Mouse (Mus musculus) kidney, postnatal 36 days (tissue): ENCODE results near the gene Ssmem1.

Experiments
- DNase-seq, 2 experiments: peaks; one replicate each; pipeline ENCODE4 v3.0.0; 2021 to 2022; ENCODE audit warnings: mixed read lengths in 2 of 2

Gene Ssmem1

GRCm38 (mm10) chr6:30526586-30527515, 17.2 kb downstream of the Ssmem1 start:
- DNase-seq: peak; percentile 37 to 72

DNA sequence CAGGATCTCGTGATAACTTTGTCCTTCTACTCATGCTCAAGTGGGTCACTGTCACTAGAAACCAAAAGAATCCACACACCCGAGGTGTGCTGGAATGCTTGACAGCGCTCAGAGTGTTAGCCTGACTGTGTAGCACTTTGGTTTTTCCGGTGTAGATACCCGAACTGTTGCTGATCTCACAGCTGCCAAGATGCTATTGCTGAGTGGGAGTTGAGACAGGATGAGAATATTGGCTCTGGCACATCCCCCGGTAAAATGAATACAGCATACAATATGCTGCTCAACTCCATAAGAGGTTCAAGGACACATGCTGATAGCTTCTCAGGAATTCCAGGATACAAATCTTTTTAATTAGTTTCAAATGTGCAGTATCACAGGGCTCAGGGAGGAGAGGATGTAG, 19.2 kb downstream of the Ssmem1 start:
- no peak for DNase-seq

GRCm38 (mm10) chr6:30535340-30535739, 25.7 kb downstream of the Ssmem1 start:
- DNase-seq: peak; percentile 49 to 85

DNA sequence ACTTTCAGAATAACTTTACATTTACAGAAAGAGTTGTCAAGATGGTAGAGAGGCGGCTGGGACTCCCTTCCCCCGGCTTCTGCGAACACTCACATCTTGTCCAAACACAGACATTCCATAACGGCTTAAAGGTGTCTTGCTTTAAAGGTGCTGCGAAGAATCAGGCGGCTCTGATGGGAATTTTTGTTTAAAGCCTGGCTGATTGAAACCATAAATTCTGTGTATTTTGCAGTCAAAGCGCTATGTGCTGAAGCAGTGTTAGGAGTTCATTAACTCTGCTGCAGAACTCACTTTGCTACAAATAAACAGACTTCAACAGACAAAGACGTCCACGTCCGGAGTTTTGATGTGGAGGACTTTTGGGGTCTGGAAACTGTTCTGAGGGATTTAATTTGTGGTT, 28.6 kb downstream of the Ssmem1 start:
- no peak for DNase-seq

DNA sequence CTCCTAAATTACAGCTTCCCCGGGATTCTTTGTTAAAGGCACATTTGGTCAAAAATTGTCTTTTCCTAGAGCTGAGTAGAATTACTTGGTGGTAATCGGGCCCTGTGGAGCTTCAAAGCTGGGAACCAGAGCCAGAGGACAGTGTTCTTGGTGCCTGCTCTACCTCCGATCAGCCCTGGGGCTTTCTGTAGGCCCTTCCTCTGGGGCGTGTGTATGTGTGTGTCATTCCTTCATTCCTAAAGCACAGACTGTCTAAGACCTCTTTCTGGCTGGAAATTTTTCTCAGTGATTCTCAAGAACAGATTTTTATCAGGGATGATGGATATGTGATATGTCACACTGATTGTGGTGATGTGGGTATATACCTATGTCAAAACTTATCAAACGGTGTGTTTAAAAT, 29.2 kb downstream of the Ssmem1 start:
- DNase-seq: no peak

- DNase-seq: no peak
Measured at GRCm38 (mm10) chr6:30541009-30541799, 31.6 kb downstream of the Ssmem1 start, which contains the start of gene Cpa2. TSS of gene Cpa2 (plus strand) at chr6:30541582.

DNA sequence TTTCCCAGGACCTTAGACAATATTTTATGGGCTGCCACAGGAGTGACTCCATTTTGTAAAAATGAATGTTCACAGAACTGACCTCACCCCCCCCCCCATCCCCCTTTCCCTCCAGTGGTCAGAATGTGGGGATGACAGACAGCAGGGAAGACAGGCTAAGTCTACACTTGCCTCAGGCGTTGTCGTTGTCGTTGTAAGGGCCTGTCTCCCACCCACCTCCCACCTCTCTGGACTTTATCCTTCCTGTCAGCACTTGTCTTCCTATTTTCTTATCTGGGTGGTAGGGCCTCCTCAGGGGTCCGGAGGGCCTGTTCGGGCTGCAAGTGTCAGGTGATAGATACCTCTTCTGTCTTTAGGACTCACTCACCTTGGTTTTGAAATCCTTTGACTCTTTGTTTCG, 32.6 kb downstream of the Ssmem1 start:
- DNase-seq: no peak

DNA sequence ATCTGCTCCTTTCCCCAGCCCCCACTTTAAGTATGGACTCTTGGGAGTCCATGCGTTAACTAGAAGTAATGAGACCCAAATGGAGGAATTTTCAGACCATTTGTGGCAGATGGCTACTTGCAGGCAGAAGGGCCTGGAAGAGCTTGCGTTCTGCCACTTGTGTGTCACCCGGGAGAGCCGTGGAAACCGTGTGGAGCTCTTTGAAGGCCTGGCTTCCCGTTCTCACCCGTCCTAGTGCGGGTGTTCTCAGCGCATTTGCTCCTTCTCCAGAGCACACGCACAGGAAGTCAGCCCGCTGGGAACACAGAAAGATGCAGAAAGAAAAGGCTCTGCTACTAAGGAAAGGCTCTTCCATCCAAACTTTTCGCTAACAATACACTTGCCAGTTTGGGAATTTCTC, 33.4 kb downstream of the Ssmem1 start:
- DNase-seq: no peak

- DNase-seq: no peak
Measured at GRCm38 (mm10) chr6:30543851-30544250, 34.2 kb downstream of the Ssmem1 start.

GRCm38 (mm10) chr6:30545689-30546088, 36.0 kb downstream of the Ssmem1 start:
- no peak for DNase-seq

GRCm38 (mm10) chr6:30546571-30547273, 37.1 kb downstream of the Ssmem1 start:
- peak in 1 of 2 experiments; percentile 24 for DNase-seq

- peak in 1 of 2 experiments; percentile 44 for DNase-seq
Measured at GRCm38 (mm10) chr6:30547274-30547645, 37.6 kb downstream of the Ssmem1 start.

- DNase-seq: no peak
Measured at GRCm38 (mm10) chr6:30547656-30548306, 38.1 kb downstream of the Ssmem1 start.

DNA sequence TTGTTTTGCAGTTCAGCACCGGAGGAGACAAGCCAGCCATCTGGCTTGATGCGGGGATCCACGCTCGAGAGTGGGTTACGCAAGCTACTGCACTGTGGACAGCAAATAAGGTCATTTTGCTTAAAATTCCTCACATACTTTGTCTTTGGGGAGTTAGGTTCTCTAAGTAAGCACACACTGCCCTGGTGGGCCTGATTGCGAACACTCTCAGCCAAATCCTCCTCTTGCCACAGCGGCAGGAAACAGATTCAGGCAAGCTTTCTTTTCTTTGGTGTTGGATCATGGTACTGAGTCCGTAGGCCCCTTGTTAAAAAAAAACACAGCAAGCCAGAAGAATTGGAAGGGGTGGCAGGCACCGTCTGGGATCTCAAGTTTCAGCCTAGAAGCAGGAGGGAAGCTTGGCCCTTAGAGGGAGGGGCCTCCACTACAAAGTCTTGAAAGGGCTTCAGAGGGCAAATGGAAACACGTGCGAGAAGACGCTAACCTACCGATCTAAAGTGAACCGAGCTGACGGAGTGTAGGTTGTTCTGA, 39.6 kb downstream of the Ssmem1 start:
- DNase-seq: no peak

DNA sequence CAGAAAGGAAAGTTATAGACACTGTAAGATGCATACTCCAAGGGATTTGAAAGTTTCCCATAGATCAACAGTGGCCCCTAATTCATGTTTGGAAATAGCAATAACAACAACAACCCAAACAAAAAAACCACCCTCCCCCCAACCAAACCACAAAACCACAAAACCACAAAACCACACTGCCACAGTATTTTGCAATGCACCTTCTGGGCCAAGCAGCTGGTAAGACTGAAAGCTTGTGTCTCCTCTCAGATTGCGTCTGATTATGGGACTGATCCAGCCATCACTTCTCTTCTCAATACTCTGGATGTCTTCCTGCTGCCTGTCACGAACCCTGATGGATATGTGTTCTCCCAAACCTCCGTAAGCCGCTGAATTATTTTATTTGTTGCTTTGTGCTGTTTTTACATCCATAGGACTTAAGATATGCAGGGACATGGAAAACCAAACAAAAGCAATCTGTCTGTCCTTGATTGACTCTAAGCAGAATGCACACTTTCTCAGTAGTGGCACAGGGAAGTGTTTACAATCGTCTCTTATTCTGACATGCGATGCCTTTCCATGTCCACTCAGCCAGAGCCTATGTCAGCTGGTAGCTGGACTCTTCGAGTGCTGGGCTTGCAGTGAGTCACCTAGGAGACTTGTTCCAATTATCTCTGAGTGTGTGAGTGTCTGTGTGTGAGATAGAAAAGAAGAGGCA, 41.0 kb downstream of the Ssmem1 start:
- no peak for DNase-seq

DNA sequence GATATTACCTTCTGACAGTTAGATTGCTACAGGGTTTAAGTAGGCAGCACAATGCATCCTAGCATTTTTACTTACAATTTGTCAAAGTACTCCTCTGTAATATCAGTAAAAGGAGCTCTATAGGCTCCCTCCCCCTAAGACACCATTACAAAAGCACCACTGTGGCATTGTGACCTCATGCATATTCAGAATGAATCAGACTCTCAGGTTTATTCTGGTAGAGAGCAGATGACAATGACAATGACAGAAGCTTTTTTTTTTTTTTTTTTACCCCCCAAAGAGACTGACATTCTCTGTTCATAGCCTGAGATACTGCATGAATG, 41.5 kb downstream of the Ssmem1 start:
- DNase-seq: no peak

- DNase-seq: no peak
Measured at GRCm38 (mm10) chr6:30551644-30552580, 42.3 kb downstream of the Ssmem1 start.

DNA sequence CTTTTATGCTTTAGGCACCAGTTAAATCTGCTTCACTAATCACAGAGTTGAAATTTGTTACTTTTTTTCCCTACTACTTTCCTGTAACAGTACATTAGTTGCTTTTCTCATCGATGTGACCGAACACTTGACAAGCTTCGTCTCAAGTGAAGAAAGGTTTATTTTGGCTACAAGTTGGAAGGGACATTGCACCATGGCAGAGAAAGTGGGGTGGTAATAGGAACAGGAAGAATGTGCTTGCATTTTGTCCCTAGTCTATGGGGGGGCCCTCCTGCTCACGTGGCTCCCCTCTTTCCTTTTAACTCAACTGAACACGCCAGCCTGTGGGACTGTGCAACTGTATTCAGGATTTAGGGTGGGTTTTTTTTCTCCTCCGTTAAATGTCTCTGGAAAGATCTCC, 43.0 kb downstream of the Ssmem1 start:
- no peak for DNase-seq

- no peak for DNase-seq
Measured at GRCm38 (mm10) chr6:30553381-30554010, 43.8 kb downstream of the Ssmem1 start.

DNA sequence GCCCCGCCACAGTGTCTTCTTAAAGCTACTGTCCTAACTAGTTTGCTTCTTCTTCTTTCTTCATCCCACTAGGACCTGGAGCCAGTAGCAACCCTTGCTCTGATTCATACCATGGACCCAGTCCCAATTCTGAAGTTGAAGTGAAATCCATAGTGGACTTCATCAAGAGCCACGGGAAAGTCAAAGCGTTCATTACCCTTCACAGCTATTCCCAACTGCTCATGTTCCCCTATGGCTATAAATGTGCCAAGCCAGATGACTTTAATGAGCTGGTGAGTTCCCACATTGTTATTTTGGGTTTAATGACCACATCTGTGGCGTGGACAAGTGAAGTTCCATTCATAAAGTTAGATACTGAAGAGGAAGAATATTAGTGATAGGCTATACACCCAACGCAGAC, 44.4 kb downstream of the Ssmem1 start:
- no peak for DNase-seq
